Mouse (Mus musculus) naive thymus-derived CD4-positive, alpha-beta T cell, adult 2 months (primary cell): ENCODE data around the gene H2-Aa.

Experiments used
- DNase-seq: peaks from one replicate; pipeline ENCODE4 v3.0.0-alpha.2; 2011; ENCODE audit warnings: low read depth

Gene H2-Aa

DNA sequence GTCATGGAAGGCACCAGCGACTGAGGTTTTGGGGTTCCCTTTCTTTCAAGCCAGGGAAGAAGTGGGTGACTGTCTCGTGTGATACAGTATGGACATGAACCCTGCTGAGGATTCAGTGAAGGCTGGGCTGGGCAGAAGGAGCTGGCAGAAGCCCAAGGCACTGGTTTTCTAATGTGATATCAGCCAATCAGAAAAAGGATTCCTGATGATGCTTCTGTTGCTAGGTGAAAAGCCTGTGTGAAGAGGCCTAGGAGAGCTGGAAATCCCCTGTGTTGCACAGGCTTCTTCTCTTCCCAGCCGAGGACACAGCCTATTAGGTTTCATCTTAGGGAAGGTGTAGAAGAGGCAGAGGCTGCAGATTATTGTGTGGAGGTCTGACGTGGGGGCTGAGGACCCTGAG is 26.1 kb downstream of the H2-Aa start:
- peak; percentile 91 for DNase-seq

DNA sequence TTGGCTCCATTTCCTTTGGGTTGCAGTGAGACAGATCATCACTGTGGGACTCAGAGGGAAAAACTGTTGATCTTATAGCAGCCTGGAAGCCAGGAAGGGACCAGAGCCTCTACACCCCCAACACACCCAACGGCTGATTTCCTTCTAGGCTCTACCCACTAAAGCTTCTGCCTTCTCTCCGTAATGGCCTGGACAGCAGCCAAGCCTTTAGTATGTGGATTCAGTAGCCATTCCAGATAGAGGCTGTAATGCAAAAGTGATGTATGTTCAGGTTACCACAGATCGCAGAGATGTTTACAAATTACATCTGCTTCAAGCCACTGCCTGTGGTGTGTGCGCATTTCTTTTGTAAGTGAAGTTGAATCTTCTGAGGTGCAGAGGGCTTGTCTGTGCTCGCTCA is 27.1 kb downstream of the H2-Aa start:
- DNase-seq, result no peak

DNA sequence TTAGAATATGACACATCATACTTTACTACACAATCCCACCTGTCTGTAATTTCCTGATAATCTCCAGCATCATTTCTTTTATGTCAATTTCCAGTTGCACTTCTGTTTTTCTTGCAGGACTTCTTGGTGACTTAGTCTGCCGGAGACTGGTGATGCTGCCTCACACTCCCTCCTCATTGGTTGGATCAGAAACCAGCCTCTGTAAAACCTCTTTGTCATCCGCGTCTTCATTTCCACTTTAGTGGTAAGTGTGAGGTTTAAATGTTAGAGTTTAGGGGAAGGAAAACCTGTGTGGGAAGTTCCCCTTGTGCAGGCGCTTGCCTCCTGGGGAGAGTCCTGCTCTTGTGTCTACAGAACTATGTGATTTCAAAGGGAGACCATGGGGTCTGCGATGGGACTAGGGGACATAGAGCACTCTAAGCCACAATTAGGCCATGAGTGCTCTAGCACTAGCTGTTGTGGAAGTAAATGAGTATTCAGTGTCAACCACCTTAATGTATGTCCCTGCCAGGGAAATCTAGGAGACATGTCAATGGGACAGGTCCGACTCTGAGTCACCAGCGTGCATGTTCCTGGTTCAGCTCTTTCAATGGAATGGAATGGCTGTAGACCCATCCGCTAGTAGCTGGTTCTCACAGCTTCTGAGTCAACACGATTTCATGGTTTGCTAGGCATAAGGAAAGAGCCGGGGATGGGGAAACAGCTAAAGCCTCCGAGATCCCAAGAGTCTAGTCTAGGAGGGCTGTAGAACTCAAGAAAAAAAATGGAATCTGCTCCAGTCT is 29.8 kb downstream of the H2-Aa start, which contains the start of gene H2-Ab1:
TSS of gene H2-Ab1 (plus strand) at position 96 of the 782 bp plus-strand sequence.
- peak; percentile 90 for DNase-seq

DNA sequence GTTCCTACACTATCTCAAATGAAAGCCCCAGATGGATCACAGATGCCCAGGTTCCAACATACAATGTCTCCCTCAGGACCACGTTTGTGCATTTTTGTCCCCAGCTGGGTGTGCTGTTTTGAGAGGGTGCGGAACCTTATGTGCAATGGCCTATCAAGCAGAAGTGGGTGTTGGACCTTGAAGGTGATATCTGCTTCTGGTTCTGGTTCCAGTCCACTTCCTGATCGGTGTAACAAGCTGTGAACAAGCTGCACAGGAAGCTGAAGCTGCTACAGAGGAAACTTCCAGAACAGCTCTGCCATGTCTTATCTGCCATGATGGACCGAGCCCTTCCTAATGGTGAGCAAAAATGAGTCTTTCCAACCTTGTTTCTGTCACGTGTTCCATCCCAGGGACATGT is 31.1 kb downstream of the H2-Aa start:
- no peak for DNase-seq

DNA sequence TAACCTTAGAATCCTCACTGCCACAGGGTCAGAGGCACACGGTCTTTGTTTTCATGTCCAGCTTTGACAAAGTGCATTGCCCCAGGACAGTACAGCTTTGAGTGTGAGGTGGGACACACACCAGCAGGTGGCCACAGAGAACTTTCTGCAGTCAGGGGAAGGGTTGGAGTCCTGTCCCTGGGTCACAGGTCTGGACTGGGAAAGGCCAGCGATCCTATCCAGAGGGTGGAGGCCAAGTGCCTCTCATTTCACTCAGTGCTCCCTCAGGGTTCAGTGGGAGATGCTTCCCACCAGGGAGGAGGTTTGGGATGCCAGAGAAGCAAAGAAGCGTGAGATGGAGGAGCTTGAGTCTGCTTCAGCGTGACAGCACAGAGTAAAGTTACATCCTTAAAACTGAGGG is 36.0 kb downstream of the H2-Aa start:
- no peak for DNase-seq

DNA sequence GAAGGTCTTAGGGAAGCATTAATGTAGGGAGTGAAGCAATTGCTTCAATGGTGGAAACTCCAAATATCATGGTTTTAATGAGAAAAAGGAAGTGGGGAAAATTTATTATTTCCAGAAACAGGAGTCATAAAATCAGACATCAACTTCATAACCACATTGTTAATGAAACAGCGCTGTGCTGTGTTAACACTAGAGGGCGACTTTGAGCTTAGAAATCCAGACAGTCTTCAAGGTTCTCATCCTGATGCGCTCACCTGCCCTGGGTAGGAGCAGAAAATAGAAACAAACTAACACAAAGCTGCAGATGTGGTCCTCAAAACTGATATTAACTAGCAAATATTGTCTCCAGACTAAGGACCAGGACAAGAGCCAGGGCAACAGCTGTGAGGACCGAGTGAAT is 37.7 kb downstream of the H2-Aa start:
- DNase-seq, result peak; percentile 84

DNA sequence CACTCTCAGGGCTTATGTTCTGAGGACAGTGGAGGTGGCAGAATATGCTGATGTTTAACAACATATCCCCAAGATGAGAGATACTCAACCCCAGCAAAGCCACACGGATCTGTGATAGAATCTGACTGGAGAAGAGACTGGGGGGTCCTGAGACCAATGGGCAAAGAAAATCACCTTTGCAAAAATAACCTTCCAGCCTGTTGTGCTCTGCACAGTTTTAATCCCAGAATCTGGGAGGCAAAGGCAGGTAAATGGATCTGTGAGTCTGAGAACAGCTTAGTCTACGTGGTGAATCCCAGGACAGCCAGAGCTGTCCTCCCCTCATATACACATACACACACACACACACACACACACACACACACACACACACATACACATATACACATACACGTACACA is 38.3 kb downstream of the H2-Aa start:
- no peak for DNase-seq

DNA sequence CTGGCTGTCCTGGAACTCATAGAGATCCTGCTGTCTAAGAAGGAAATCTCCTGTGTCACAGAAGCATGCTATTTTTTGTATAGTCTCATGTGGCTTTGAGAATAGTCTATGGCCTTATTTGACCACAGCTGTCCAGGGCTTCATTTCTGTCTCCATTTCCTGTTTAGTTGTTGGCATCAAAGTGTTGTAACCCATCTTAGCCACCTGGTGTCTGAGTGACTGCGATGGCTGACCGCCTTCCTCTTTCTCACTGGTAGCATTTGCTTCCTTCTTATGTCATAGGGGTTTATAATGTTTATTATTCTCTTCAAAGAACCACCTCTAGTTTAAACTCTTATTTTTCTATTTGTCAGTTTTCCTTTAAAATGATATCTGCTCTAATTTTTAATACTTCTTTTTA is 38.9 kb downstream of the H2-Aa start:
- no peak for DNase-seq

DNA sequence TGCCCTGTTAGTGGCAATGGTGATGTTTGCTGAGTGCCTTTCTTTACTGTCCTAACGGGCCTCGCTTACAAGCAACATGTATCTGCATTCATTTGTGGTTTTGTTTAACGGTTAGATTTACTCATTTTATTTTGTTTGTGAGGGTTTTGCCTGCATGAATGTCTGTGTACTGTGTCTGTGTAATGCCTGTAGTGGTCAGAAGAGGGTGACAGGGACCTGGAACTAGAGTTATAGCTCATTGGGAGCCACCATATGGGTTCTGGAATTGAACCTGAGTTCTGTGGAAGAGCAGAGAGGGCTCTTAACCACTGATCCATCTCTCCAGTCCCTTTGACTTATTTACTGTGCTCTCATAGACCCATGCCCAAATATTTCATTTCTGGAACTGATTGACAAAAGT is 40.6 kb downstream of the H2-Aa start:
- DNase-seq, result no peak

DNA sequence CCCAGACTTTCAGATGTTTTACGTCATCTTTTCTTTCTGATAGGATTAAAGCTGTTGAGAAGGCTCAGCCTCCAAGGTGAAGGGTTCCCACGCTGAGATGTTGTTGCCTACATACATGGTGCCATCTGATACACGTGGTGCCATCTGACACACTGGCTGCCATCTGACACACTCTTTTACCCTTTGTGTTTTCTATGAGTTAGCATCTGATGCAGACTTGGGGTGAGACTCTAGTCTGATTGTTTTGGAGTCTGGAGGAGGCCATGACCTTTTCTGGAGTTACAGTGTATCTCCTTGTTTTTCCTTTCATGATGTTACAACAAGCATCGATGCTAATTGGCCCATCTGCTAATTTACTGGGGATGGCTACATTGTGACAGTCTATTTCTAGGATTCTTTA is 43.0 kb downstream of the H2-Aa start:
- DNase-seq, result no peak

DNA sequence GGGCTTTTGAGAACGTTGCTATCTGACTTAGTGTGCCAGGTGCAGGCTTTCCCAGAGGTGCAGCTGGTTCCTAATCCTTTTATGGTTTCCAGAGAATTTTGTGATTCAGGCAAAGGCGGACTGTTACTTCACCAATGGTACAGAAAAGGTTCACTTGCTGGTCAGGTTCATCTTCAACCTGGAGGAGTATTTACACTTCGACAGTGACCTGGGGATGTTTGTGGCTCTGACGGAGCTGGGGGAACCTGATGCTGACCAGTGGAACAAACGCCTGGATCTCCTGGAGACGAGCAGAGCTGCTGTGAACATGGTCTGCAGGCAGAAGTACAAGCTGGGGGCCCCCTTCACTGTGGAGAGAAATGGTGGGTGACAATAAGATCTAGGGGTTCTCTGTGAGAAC is 46.7 kb downstream of the H2-Aa start:
- no peak for DNase-seq

DNA sequence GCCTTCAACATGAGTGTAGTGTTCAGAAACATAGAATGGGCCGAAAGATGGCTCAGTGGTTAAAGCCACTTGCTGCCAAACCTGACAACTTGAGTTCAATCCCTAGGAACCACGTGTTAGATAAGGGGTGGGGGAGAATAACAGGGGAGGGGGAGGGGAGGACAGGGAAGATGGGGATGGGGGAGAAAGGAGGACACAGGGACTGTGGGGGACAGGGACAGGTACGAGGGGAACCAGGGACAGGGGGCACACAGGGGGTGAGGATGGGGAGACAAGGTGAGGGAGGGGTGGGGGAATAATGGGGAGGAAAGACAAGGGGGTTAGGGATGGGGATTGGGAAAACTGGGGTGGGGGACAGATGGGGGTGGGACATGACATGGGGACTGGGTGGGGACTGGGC is 47.3 kb downstream of the H2-Aa start:
- no peak for DNase-seq

DNA sequence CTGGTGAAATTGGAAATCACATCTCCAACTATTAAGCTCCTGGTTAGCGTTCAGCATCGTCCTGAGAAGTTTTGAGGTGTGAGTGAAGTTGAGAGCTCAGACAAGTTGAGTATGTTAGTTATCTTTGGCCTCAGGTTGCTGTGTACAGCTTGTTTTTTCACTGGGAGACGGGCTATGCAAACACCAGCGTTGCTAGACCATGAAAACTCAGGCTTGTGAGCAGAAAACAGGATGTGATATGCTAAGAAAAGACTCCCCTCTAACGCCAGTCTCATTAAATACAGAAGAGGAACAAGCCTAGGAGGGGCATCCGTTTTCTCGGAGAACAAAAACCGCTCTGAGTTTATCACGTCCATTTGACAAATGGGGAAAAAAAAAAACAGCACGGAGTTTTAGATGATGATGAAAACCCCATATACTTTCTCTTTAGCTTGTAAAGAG is 48.0 kb downstream of the H2-Aa start:
- peak; percentile 78 for DNase-seq

DNA sequence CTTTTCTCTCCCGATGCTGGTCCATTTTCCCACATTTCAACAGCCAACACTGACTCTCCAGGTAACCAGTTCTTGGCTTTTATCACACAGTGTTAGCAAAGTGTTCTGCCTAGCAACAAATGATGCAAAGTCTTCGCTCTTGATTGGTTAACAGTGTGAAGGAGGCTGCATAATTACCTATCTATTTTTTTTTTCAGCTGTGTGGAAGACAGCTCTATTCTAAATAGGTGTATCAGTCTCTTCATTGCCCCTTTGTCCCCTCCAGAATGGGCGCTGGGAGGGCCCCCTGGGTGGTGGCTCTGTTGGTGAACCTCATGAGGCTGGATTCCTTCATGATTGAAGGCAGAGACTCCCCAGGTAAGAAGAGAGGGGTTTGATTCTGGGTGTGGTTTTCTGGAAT is 48.9 kb downstream of the H2-Aa start, which contains the start of gene H2-Ob:
TSS of gene H2-Ob (plus strand) at position 198 of the 400 bp plus-strand sequence.
- peak; percentile 93 for DNase-seq

DNA sequence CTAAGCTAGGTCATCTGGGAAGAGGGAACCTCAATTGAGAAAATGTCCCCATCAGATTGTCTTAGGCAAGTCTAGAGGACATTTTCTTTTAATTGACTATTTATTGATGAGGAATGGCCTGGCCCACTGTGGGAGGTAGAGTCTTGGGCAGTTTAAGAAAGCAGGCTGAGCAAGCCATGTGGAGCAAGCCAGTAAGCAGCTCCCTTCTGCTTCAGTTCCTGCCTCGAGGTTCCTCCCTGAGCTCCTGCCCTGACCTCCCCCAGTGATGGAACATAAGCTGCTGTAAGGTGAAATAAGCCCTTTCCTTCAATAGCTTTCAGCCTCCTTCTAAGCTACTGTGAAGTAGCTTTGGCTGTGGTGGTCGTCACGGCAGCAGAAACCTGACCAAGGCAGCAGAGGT is 49.9 kb downstream of the H2-Aa start:
- DNase-seq, result no peak

DNA sequence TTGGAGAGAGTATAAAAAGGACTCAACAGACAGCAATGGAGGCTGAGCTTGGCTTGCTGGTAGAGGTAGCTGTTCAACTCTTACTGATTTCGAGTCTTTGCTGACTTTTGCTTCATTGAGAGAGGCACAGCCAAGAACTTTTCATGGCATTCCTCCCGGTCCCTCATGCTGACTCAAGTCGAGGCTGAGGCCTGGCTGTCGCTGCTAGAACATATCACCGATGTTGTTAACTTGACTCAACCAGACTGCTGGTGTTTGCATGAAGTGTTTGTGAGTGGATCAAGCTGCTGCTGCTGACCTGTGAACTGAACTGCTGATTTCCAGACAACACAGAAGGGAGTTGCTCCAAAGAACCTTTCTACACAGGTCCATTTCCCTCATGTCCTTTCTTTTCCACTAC is 50.9 kb downstream of the H2-Aa start:
- no peak for DNase-seq

DNA sequence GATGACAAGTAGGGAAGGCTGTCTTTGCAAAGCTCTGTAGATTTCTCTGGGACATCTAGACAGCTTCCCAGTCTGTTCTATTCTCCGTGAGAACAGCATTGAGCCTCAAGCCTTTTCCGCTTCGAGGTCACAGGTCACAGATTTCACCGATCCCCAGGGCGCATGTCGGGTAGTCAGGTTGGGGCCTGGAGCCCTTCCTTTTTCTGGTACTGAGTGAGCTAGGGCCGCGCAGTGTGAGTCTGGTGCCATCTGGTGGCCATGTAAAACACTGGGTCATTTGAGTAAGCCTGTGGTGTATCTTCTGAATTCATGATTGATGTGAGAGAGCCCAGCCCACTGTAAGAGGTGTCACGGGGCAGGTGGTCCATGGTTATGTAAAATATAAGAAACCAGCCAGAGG is 52.7 kb downstream of the H2-Aa start:
- peak; percentile 96 for DNase-seq
